Comparison of ENCODE assay signal across 12 mouse cellular contexts in genomic region chr11:98449419-98449818, GRCm38 (mm10). TPM values are rescaled to one million over a fixed set of nuclear protein-coding genes. Genes with fewer than 3 reads are reported as not detected.
DNase-seq lines count a peak whose midpoint lies in the region; ATAC-seq and TF ChIP-seq lines count a peak whose summit lies in the region.
"Had no signal": no experiment of that assay in that cellular context is flagged by ENCODE, and none has a peak within 500 bp of the region (broad histone marks: within the 10 kb centered on the region; RNA-seq: fewer than 3 reads in every experiment).

No protein-coding gene starts in this region.

- TF ChIP-seq CTCF in lung, embryonic 14.5 days (IDR thresholded peaks at IDR 0.05; ENCODE audit: low read depth): no peak
- TF ChIP-seq CTCF in intestine, postnatal 0 days (IDR thresholded peaks at IDR 0.05; ENCODE audit: low read depth): no peak

- no peaks in the 10 kb centered on the region for H3K9me3 ChIP-seq in lung, embryonic 14.5 days (ENCODE audit: low read depth, low read length)
- no peaks in the 10 kb centered on the region for H3K9me3 ChIP-seq in intestine, postnatal 0 days (ENCODE audit: control insufficient read depth)
- H3K9me3 ChIP-seq in stomach, embryonic 15.5 days: no peaks in the 10 kb centered on the region
- H3K9me3 ChIP-seq: embryonic facial prominence, embryonic 15.5 days had no signal

- peaks cover 7% of the 10 kb centered on the region; the same call in 1 of the 2 replicates for H3K4me1 ChIP-seq in lung, embryonic 14.5 days (ENCODE audit: insufficient read depth)
- no peaks in the 10 kb centered on the region for H3K4me1 ChIP-seq in intestine, postnatal 0 days (replicated peaks; ENCODE audit: control insufficient read depth, insufficient read depth, low read length)
- peaks cover 10% of the 10 kb centered on the region for H3K4me1 ChIP-seq in stomach, embryonic 15.5 days

- no peak for ATAC-seq in lung, embryonic 14.5 days (ENCODE audit: insufficient read depth)
- ATAC-seq in intestine, postnatal 0 days: no peak
- ATAC-seq in stomach, embryonic 15.5 days (ENCODE audit: insufficient read depth, low FRiP score, low read depth): no peak

- peak overlapping the region; percentile 56 for H3K4me2 ChIP-seq in lung, embryonic 14.5 days
- H3K4me2 ChIP-seq in intestine, postnatal 0 days (replicated peaks; ENCODE audit: low read depth): peak overlapping the region; percentile 66
- peak overlapping the region; percentile 49 for H3K4me2 ChIP-seq in stomach, embryonic 15.5 days

- peaks cover 16% of the 10 kb centered on the region for H3K36me3 ChIP-seq in lung, embryonic 14.5 days (ENCODE audit: insufficient read depth)
- H3K36me3 ChIP-seq in intestine, postnatal 0 days (ENCODE audit: control insufficient read depth, insufficient read depth): peaks cover 38% of the 10 kb centered on the region
- H3K36me3 ChIP-seq in stomach, embryonic 15.5 days: peaks cover 4% of the 10 kb centered on the region; the same call in 1 of the 2 replicates
- H3K36me3 ChIP-seq: embryonic facial prominence, embryonic 15.5 days had no signal

- peaks cover 23% of the 10 kb centered on the region for H3K27me3 ChIP-seq in lung, embryonic 14.5 days (ENCODE audit: insufficient read depth, low read length)
- no peaks in the 10 kb centered on the region for H3K27me3 ChIP-seq in intestine, postnatal 0 days (replicated peaks; ENCODE audit: control insufficient read depth, insufficient read depth, low read length)
- H3K27me3 ChIP-seq in stomach, embryonic 15.5 days (replicated peaks): peaks cover 4% of the 10 kb centered on the region; the same call in 1 of the 2 replicates

- H3K27ac ChIP-seq in lung, embryonic 14.5 days (ENCODE audit: low read depth): no peak overlapping the region
- no peak overlapping the region for H3K27ac ChIP-seq in intestine, postnatal 0 days (ENCODE audit: low read depth, low read length)
- no peak overlapping the region for H3K27ac ChIP-seq in stomach, embryonic 15.5 days
- H3K27ac ChIP-seq: embryonic facial prominence, embryonic 15.5 days had no signal

- DNase-seq in lung, embryonic 14.5 days: no peak
- no peak for DNase-seq in lung, postnatal 14 days
- DNase-seq in kidney, postnatal 14 days: peak; percentile 33
- no peak for DNase-seq in adipocyte (ENCODE audit: low spot score)
- no peak for DNase-seq in natural killer cell, adult 2 months (ENCODE audit: low spot score in 2 of 2)
- DNase-seq: cerebellum, adult 2 months; heart, adult 11 months; heart, postnatal 10 days; lung, postnatal 10 days had no signal

- no peak overlapping the region for H3K4me3 ChIP-seq in lung, embryonic 14.5 days (ENCODE audit: low read depth, low read length)
- H3K4me3 ChIP-seq in intestine, postnatal 0 days (ENCODE audit: low read depth, low read length): peak overlapping the region; percentile 64
- peak overlapping the region; percentile 48; the same call in 1 of the 2 replicates for H3K4me3 ChIP-seq in stomach, embryonic 15.5 days (replicated peaks)
- H3K4me3 ChIP-seq: embryonic facial prominence, embryonic 15.5 days had no signal

- no peak overlapping the region for H3K9ac ChIP-seq in lung, embryonic 14.5 days
- peak overlapping the region; percentile 34; the same call in 1 of the 2 replicates for H3K9ac ChIP-seq in intestine, postnatal 0 days (ENCODE audit: low read depth, low read length)
- H3K9ac ChIP-seq in stomach, embryonic 15.5 days: no peak overlapping the region
- H3K9ac ChIP-seq: embryonic facial prominence, embryonic 15.5 days had no signal

- WGBS in lung, embryonic 14.5 days: 65% methylated on average over 3 of the region's 3 CpGs
- 42% methylated on average over 3 of the region's 3 CpGs for WGBS in intestine, postnatal 0 days
- 63% methylated on average over 3 of the region's 3 CpGs for WGBS in stomach, embryonic 15.5 days

RNA-seq across cellular contexts. Expression of gene Grb7, which starts 3.2 kb away (rescaled TPM):
- 39.4 and 43.0 TPM in 2 replicates for polyA plus RNA-seq in lung, embryonic 14.5 days (2014; fragmentation: Nextera tagmentation; extraction: Ambion mirVana)
- 50.2 and 50.7 TPM in 2 replicates for polyA plus RNA-seq in intestine, postnatal 0 days (2015; fragmentation: Nextera tagmentation; extraction: Ambion mirVana)
- polyA plus RNA-seq in stomach, embryonic 15.5 days (2015; fragmentation: Nextera tagmentation; extraction: Ambion mirVana): 44.7 and 56.1 TPM in 2 replicates

RNA-seq across cellular contexts. Expression of gene Mien1, which starts 10.6 kb away (rescaled TPM):
- polyA plus RNA-seq in lung, embryonic 14.5 days (2014; fragmentation: Nextera tagmentation; extraction: Ambion mirVana): 62.9 and 65.3 TPM in 2 replicates
- polyA plus RNA-seq in intestine, postnatal 0 days (2015; fragmentation: Nextera tagmentation; extraction: Ambion mirVana): 264 and 265 TPM in 2 replicates
- 137 and 142 TPM in 2 replicates for polyA plus RNA-seq in stomach, embryonic 15.5 days (2015; fragmentation: Nextera tagmentation; extraction: Ambion mirVana)

RNA-seq across cellular contexts. Expression of gene Erbb2, which starts 37.1 kb away (rescaled TPM):
- 42.7 and 46.5 TPM in 2 replicates for polyA plus RNA-seq in lung, embryonic 14.5 days (2014; fragmentation: Nextera tagmentation; extraction: Ambion mirVana)
- polyA plus RNA-seq in intestine, postnatal 0 days (2015; fragmentation: Nextera tagmentation; extraction: Ambion mirVana): 19.4 and 20.7 TPM in 2 replicates
- 40.6 and 42.4 TPM in 2 replicates for polyA plus RNA-seq in stomach, embryonic 15.5 days (2015; fragmentation: Nextera tagmentation; extraction: Ambion mirVana)

RNA-seq across cellular contexts. Expression of gene Pgap3, which starts 49.1 kb away (rescaled TPM):
- 10.9 and 11.6 TPM in 2 replicates for polyA plus RNA-seq in lung, embryonic 14.5 days (2014; fragmentation: Nextera tagmentation; extraction: Ambion mirVana)
- 14.7 and 15.1 TPM in 2 replicates for polyA plus RNA-seq in intestine, postnatal 0 days (2015; fragmentation: Nextera tagmentation; extraction: Ambion mirVana)
- polyA plus RNA-seq in stomach, embryonic 15.5 days (2015; fragmentation: Nextera tagmentation; extraction: Ambion mirVana): 13.0 and 15.7 TPM in 2 replicates
